Mouse (Mus musculus): ENCODE measurements around the gene A630076J17Rik. TPM values are rescaled to one million over a fixed set of nuclear protein-coding genes. Genes with fewer than 3 reads are reported as not detected.

Gene A630076J17Rik
- 0.43 and 0.54 TPM in 2 replicates for polyA plus RNA-seq (2014; fragmentation: Nextera tagmentation; extraction: Ambion mirVana)

DNA sequence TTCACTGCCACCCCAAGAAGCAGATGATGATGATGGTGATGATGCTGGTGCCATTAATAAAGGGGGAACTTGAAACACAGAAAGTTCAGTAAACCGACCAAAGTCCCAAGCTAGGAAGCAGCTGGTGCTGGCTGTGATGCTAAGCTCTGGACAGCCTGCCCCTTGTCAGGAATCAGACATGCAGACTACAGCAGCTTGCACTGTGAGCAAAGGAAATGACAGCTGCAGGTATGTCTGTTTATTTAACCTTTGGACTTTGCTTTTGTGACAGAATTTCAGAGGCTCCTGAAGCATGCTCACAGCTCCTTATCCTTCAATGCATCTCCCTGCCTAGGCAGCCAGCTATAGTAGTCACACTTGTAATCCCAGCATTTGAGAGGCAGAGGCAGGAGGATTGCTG, at the start of gene A630076J17Rik:
Gene A630076J17Rik (plus strand): TSS at position 88 of the 400 bp plus-strand sequence.
- ATAC-seq (ENCODE audit: insufficient read depth) (no peak), DNase-seq (no peak)
- TF ChIP-seq CTCF (IDR thresholded peaks at IDR 0.05; ENCODE audit: low read depth) = no peak
- Histone ChIP-seq H3K9me3 (ENCODE audit: low read depth, low read length) (no peaks in the 10 kb centered on the region), H3K4me1 (ENCODE audit: insufficient read depth) (no peaks in the 10 kb centered on the region), H3K4me2 (no peak within 1 kb of the TSS), H3K27ac (ENCODE audit: low read depth) (no peak within 1 kb of the TSS), H3K36me3 (ENCODE audit: insufficient read depth) (no peaks in the 10 kb centered on the region), H3K9ac (no peak within 1 kb of the TSS), H3K27me3 (ENCODE audit: insufficient read depth, low read length) (no peaks in the 10 kb centered on the region), H3K4me3 (ENCODE audit: low read depth, low read length) (no peak within 1 kb of the TSS)
- WGBS = 13% methylated on average over 1 of the region's 1 CpGs

DNA sequence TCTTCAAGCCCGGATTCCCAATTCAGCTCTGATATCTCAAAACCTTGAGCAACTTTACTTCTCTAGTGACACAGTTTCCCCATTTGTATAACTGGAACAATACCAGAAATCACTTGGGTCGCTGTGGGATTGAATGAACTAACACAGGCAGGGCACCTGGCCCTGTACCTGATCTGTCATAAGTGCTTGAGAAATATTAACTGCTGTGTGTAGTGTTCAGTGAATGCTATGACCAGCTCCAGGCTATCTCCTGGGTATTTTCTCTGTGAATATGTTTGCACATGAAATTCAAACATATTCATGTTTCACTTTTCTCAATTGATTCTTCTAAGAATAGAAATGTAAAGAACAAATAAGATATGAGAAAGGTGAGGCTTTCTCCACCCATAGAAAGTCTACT, 49.6 kb upstream of the A630076J17Rik start:
- H3K4me3 ChIP-seq (ENCODE audit: low read depth, low read length) = no peak overlapping the region
- no peak overlapping the region for H3K4me2 ChIP-seq
- no peaks in the 10 kb centered on the region for H3K9me3 ChIP-seq (ENCODE audit: low read depth, low read length)
- no peaks in the 10 kb centered on the region for H3K36me3 ChIP-seq (ENCODE audit: insufficient read depth)
- WGBS = 74% methylated on average over 2 of the region's 2 CpGs
- no peak overlapping the region for H3K27ac ChIP-seq (ENCODE audit: low read depth)
- no peaks in the 10 kb centered on the region for H3K27me3 ChIP-seq (ENCODE audit: insufficient read depth, low read length)
- no peak for ATAC-seq (ENCODE audit: insufficient read depth)
- H3K9ac ChIP-seq = no peak overlapping the region
- no peak for TF ChIP-seq CTCF (IDR thresholded peaks at IDR 0.05; ENCODE audit: low read depth)
- no peak for DNase-seq
- no peaks in the 10 kb centered on the region for H3K4me1 ChIP-seq (ENCODE audit: insufficient read depth)

DNA sequence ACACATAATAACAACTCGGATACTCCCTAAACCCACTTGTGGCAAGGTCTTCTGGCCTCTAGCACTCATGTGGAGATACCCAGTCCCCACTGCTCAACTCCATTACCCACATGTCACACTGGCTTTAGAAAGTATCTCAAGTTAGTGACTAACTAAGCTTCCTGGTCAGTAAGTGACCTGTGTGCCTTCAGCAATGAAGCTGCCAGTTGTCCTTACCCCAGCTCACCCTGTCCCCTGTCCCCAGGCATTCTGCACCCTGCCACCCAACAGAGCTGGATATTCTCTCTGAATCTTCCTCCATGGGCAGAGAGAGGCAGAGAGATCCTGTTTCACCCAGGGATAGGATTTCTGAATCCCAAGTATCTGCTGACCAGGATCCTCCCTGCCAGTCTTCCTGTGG, 47.7 kb upstream of the A630076J17Rik start, which contains the start of gene Kcna10:
Gene Kcna10 (plus strand): TSS at position 301 of the 400 bp plus-strand sequence.
- 86% methylated on average over 1 of the region's 1 CpGs for WGBS
- H3K36me3 ChIP-seq (ENCODE audit: insufficient read depth) = no peaks in the 10 kb centered on the region
- no peaks in the 10 kb centered on the region for H3K9me3 ChIP-seq (ENCODE audit: low read depth, low read length)
- H3K9ac ChIP-seq = no peak within 1 kb of the TSS
- H3K27ac ChIP-seq (ENCODE audit: low read depth) = no peak within 1 kb of the TSS
- TF ChIP-seq CTCF (IDR thresholded peaks at IDR 0.05; ENCODE audit: low read depth) = no peak
- no peak for DNase-seq
- no peak within 1 kb of the TSS for H3K4me3 ChIP-seq (ENCODE audit: low read depth, low read length)
- no peak for ATAC-seq (ENCODE audit: insufficient read depth)
- H3K27me3 ChIP-seq (ENCODE audit: insufficient read depth, low read length) = no peaks in the 10 kb centered on the region
- no peaks in the 10 kb centered on the region for H3K4me1 ChIP-seq (ENCODE audit: insufficient read depth)
- no peak within 1 kb of the TSS for H3K4me2 ChIP-seq

DNA sequence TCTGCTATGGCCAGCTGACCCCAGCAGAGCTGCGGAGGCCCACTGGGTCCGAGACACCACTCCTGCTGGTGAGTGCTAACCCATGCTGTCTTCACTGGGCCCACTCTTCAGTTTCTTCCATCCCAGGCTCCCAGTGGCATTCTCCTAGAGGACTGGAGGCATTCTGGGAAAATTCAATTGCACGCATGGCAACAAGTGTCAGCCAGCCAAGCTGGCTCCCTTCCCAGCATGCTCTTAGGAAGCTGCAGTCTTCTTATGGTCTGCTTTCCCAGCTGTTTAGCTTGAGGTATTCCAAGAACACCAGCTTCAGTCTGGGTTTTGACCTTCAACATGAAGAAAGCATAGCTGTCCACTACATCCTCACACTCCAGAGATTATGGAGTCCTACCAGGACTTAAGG, 47.2 kb upstream of the A630076J17Rik start:
- no peak overlapping the region for H3K9ac ChIP-seq
- no peak overlapping the region for H3K4me2 ChIP-seq
- DNase-seq (peak; percentile 37), ATAC-seq (ENCODE audit: insufficient read depth) (no peak)
- no peaks in the 10 kb centered on the region for H3K9me3 ChIP-seq (ENCODE audit: low read depth, low read length)
- TF ChIP-seq CTCF (IDR thresholded peaks at IDR 0.05; ENCODE audit: low read depth) = no peak
- no peaks in the 10 kb centered on the region for H3K4me1 ChIP-seq (ENCODE audit: insufficient read depth)
- H3K27me3 ChIP-seq (ENCODE audit: insufficient read depth, low read length) = no peaks in the 10 kb centered on the region
- no peak overlapping the region for H3K4me3 ChIP-seq (ENCODE audit: low read depth, low read length)
- 72% methylated on average over 3 of the region's 3 CpGs for WGBS
- H3K36me3 ChIP-seq (ENCODE audit: insufficient read depth) = no peaks in the 10 kb centered on the region
- H3K27ac ChIP-seq (ENCODE audit: low read depth) = no peak overlapping the region

DNA sequence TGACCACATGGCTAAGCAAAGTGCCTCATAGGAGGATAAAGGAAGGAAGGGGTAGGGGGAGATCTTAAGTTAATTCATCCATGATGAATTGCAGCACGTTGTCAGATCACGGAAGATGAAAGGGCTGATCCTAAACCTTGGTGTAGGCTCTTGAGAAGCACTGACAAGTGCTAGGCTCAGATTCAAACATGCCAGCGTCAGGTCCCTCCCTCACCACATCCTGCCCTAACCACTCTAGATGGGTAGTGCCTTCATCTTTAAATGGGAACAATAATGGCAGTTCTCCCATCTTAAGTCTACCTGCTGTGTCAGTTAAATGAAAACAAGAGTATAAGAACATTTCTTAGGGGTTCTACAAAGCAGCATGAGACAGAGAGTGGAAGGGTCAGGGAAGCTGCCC, 44.8 kb upstream of the A630076J17Rik start:
- WGBS = 65% methylated on average over 3 of the region's 3 CpGs

DNA sequence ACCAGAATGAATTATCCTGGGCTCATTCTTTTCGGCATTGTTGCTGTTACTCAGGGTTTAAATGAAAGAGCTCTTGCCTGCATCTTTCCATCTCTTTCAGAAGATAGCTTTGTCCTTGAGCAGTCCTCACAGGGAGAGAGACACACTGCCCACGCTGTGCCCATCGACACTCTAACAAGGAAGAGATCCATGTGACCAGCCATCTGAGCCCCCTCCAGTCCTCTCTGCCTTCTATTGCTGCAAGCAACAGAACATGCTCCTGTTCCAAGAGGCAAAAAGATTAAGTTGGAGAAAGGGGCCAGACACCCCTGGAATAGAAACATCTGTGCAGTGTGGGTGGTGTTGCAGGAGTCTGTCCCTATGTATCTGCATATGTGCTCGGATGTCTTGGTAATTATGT, 43.4 kb upstream of the A630076J17Rik start:
- no peak for ATAC-seq (ENCODE audit: insufficient read depth)
- Histone ChIP-seq H3K4me2 (no peak overlapping the region), H3K4me1 (ENCODE audit: insufficient read depth) (no peaks in the 10 kb centered on the region), H3K9me3 (ENCODE audit: low read depth, low read length) (no peaks in the 10 kb centered on the region), H3K27ac (ENCODE audit: low read depth) (no peak overlapping the region), H3K27me3 (ENCODE audit: insufficient read depth, low read length) (no peaks in the 10 kb centered on the region), H3K36me3 (ENCODE audit: insufficient read depth) (no peaks in the 10 kb centered on the region), H3K9ac (no peak overlapping the region), H3K4me3 (ENCODE audit: low read depth, low read length) (no peak overlapping the region)
- no peak for DNase-seq
- WGBS = 75% methylated on average over 4 of the region's 4 CpGs
- no peak for TF ChIP-seq CTCF (IDR thresholded peaks at IDR 0.05; ENCODE audit: low read depth)

More for the DNA sequence above, 44.8 kb upstream of the A630076J17Rik start:
- ATAC-seq (ENCODE audit: insufficient read depth) = no peak
- Histone ChIP-seq H3K9me3 (ENCODE audit: low read depth, low read length) (no peaks in the 10 kb centered on the region), H3K4me2 (no peak overlapping the region), H3K4me1 (ENCODE audit: insufficient read depth) (no peaks in the 10 kb centered on the region), H3K4me3 (ENCODE audit: low read depth, low read length) (no peak overlapping the region), H3K9ac (no peak overlapping the region), H3K27me3 (ENCODE audit: insufficient read depth, low read length) (no peaks in the 10 kb centered on the region), H3K27ac (ENCODE audit: low read depth) (no peak overlapping the region), H3K36me3 (ENCODE audit: insufficient read depth) (no peaks in the 10 kb centered on the region)
- TF ChIP-seq CTCF (IDR thresholded peaks at IDR 0.05; ENCODE audit: low read depth) = no peak
- DNase-seq = no peak

DNA sequence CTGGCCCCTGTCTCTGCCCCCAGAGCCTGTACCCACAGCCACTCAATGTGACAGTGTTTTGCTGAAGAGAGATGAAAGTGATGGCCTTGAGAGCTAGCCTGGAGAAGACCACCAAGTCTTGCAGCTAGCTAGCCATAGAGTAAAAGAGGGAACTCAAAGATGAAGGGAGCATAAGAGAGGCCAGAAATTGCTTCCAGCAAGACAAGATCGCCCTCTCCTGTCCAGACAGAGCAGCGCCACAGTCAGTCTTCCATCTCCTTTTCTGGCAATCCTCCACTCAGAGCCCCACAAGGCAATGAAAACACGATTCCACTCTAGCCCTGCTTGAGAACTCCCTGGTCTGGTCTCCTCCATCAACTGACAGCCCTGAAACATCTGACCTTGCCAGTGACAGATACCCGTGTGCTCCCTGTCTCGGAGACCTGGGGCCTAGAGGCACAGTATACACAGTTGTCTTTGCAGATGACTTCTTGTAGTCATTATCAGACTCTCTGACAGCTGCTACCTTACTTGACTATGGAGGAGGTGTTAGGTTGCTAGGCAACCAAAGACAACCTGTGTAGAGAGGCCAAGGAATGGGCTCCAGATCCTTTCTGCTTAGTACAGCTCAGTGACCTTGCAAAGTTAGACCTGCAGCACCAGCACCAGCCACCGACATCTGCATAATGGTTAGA, 42.1 kb upstream of the A630076J17Rik start:
- H3K9me3 ChIP-seq (ENCODE audit: low read depth, low read length) = no peaks in the 10 kb centered on the region
- no peak overlapping the region for H3K4me3 ChIP-seq (ENCODE audit: low read depth, low read length)
- no peak overlapping the region for H3K4me2 ChIP-seq
- H3K27me3 ChIP-seq (ENCODE audit: insufficient read depth, low read length) = no peaks in the 10 kb centered on the region
- H3K36me3 ChIP-seq (ENCODE audit: insufficient read depth) = no peaks in the 10 kb centered on the region
- peak; percentile 75 for DNase-seq
- H3K9ac ChIP-seq = no peak overlapping the region
- H3K27ac ChIP-seq (ENCODE audit: low read depth) = no peak overlapping the region
- ATAC-seq (ENCODE audit: insufficient read depth) = peak; percentile 56; the same call in 1 of the 2 replicates
- WGBS = 29% methylated on average over 6 of the region's 6 CpGs
- TF ChIP-seq CTCF (IDR thresholded peaks at IDR 0.05; ENCODE audit: low read depth) = peak; percentile 80
- no peaks in the 10 kb centered on the region for H3K4me1 ChIP-seq (ENCODE audit: insufficient read depth)
